Mouse (Mus musculus): ENCODE results near the gene Traf3ip1.
A peak's percentile ranks its signal among the peaks of the same experiment; 100 is the strongest.
"Not testable (repeated sequence)": the region's sequence is repeated elsewhere in the genome, so short reads cannot be mapped to it uniquely, and the experiment has no call there.

The Traf3ip1 gene

DNA sequence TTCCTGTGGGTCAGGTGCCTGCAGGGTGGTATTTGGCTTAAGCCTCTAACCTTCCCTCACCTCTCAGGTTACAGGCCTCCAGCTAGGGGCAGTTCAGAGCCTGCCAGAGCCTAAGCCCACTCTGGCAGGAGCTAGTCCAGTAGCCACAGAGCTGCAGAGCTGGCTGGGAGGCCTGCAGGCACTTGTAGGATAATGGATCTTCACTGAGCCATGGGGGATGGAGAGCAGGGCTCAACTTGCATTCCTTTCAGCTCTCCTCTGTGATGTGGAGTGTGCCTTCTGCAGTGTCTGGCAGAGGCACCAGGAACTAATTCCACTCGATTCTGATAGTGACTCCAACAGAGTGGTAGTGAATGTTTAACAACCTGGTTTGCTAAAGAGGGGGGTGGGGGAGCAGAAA is 29.2 kb upstream of the Traf3ip1 start:
- no peak for DNase-seq (ENCODE audit: low read depth)

DNA sequence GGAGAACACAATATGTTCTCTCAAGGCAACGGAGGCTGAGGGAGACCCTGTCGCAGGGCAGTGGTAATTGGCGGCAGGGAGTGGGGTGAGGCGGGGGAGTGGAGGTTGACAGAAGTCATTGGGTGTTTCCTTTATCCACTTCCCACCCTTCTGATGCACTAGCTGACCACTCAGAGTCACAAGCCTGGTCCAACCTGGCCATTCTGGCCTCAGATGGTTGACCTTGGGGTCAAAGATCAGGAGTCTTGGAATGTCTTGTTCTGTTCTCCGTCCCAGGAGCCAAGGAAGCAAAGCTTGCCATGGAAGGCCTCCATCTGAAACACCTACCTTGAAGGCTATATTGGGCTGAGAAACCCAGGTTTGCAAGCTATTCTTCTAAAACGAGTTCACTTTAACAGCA is 28.3 kb upstream of the Traf3ip1 start:
- DNase-seq (ENCODE audit: low read depth): no peak

- no peak for DNase-seq (ENCODE audit: low read depth)
These were observed 24.5 kb upstream of the Traf3ip1 start for GRCm38 (mm10) chr1:91469888-91470419.

DNA sequence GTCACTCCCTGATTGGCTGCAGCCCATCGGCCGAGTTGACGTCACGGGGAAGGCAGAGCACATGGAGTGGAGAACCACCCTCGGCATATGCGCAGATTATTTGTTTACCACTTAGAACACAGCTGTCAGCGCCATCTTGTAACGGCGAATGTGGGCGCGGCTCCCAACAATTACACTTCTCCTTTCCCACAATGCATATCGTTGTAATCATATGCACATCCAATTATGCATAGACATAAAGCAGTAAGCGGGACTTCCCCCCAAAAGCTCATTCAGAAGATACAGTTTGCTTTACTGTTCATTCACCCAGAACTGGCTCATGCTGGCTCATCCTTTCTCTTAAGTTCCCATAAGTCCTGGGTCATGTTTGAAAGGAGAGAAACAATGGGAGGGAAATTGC is 16.3 kb upstream of the Traf3ip1 start:
- not testable (repeated sequence) for DNase-seq (ENCODE audit: low read depth)

- no peak for DNase-seq (ENCODE audit: low read depth)
These were observed 15.5 kb upstream of the Traf3ip1 start for GRCm38 (mm10) chr1:91478958-91479357.

GRCm38 (mm10) chr1:91482616-91483211 is 11.7 kb upstream of the Traf3ip1 start:
- no peak for DNase-seq (ENCODE audit: low read depth)

DNA sequence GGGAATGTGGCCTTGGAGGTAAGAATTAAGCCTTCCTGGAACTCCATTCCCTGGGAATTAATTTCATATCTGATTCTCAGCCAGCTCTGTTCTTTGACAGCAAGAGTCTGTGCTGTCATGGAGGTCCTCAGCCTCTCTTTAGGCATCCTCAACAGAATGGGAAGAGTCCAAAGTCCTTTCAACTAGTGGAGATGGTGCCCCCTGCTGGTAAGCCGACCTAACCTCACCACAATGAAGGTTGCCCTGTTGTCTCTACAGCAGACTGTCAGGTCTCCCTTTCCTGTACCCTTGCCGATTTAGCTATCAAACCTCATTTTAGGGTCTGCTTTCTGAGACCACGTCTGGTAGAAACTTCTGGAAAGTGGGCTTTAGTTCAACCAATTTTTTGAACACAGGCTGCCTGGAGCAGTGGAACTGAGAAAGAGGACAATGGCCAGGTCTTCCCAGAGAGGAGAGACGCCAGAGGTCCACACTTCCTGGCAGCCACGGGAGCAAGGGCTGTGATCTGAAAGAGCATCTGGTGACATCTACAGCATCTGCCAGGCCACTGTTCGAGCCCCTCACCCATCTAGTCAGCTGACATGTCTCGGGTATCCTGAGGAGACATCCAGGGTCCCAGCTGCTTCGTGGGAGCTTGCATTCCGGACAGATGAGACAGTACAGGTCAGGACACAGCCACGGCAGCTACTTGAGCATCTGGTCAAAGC is 11.0 kb upstream of the Traf3ip1 start:
- DNase-seq (ENCODE audit: low read depth): peak; percentile 81

GRCm38 (mm10) chr1:91484011-91484346 is 10.5 kb upstream of the Traf3ip1 start:
- DNase-seq (ENCODE audit: low read depth): no peak

GRCm38 (mm10) chr1:91485422-91485821 is 9.0 kb upstream of the Traf3ip1 start:
- DNase-seq (ENCODE audit: low read depth): no peak

GRCm38 (mm10) chr1:91486165-91486564 is 8.3 kb upstream of the Traf3ip1 start:
- no peak for DNase-seq (ENCODE audit: low read depth)

DNA sequence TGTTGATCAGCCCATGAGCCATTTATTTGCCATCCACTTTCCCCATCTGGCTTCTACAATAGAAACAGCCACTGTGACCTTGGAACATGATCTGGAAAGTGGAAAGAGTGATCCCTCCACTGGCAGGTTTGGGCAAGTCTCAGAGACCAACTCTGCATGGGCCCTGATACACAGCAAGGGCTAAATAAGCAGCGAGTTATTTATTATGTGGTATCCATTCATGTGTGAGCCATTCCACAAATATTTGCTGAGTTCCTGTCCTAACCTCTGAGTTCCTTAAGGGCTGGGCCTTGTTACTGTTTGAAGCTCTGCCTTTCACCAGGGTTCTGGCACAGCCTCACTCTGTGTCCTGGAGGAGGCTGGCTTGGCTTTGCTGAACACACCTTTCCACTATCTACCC is 4.1 kb upstream of the Traf3ip1 start:
- no peak for DNase-seq (ENCODE audit: low read depth)

GRCm38 (mm10) chr1:91492740-91493139 is 1.7 kb upstream of the Traf3ip1 start:
- peak; percentile 59 for DNase-seq (ENCODE audit: low read depth)

DNA sequence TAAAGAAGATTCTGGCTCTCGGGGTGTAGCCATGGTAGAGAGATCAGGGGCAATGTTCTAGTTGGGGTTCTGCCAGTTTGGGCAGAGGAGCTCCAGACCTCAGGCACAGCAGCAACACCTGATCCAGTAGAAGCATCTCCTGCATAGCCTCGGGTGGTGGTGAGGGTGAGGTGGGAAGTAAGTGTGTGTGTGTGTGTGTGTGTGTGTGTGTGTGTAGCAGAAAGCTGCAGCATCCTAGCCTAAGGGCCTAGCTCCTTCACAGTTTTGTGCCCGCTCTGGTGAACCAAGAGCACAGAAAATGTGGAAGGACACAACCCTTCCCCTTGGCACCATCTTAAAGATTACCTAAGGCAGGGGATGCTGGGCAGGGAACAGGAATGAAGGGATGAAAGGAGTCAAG is 509 bp upstream of the Traf3ip1 start:
- no peak for DNase-seq (ENCODE audit: low read depth)

- DNase-seq (ENCODE audit: low read depth): no peak
These were observed 874 bp downstream of the Traf3ip1 start for GRCm38 (mm10) chr1:91495321-91495720.

DNA sequence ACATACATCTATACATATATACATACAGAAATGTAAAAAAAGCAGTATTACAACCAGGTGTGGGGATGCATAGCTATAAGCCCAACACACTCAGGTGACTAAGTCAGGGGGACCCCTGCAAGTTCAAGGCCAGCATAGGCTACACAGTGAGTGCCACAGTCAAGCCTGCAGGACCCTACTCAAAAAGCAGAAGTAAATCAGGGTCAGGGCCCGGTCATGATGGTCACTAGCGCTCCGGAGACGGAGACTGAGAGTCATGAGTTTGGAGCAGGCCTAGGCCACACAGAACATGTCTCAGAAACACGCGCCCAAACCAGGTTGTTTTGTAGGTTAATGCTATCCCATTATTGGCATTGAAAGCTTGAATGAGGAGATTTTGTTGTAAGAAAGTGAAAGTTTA is 4.1 kb downstream of the Traf3ip1 start:
- DNase-seq (ENCODE audit: low read depth): no peak

DNA sequence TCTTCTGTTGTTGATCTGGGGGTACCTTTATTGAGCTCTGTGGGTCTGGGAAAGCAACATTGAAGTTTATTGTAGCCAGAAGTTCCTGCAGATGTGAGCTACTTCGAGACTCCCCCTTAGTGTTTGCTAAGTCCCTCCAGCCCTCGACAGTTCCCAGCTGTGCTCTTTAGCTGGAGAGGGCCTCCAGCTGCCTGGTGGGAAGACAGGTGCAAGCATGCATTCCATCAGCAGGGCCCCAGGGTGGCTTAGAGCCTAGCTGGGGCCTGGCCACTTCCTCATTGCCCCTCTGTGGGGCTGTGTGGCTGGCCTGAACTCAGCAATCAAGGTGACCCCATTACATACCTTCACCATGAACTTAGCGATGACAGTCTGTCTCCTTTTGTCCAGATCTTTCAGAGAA is 10.2 kb downstream of the Traf3ip1 start:
- no peak for DNase-seq (ENCODE audit: low read depth)

- no peak for DNase-seq (ENCODE audit: low read depth)
These were observed 20.5 kb downstream of the Traf3ip1 start for GRCm38 (mm10) chr1:91514916-91515315.

GRCm38 (mm10) chr1:91515642-91516041 is 21.2 kb downstream of the Traf3ip1 start:
- no peak for DNase-seq (ENCODE audit: low read depth)

- DNase-seq (ENCODE audit: low read depth): peak; percentile 69
These were observed 29.3 kb downstream of the Traf3ip1 start for GRCm38 (mm10) chr1:91523759-91524158.

GRCm38 (mm10) chr1:91525838-91526237 is 31.4 kb downstream of the Traf3ip1 start:
- DNase-seq (ENCODE audit: low read depth): no peak

- no peak for DNase-seq (ENCODE audit: low read depth)
These were observed 35.7 kb downstream of the Traf3ip1 start for GRCm38 (mm10) chr1:91530166-91530565.

GRCm38 (mm10) chr1:91532243-91532642 is 37.8 kb downstream of the Traf3ip1 start:
- no peak for DNase-seq (ENCODE audit: low read depth)

- no peak for DNase-seq (ENCODE audit: low read depth)
These were observed 38.4 kb downstream of the Traf3ip1 start for GRCm38 (mm10) chr1:91532892-91533291.

DNA sequence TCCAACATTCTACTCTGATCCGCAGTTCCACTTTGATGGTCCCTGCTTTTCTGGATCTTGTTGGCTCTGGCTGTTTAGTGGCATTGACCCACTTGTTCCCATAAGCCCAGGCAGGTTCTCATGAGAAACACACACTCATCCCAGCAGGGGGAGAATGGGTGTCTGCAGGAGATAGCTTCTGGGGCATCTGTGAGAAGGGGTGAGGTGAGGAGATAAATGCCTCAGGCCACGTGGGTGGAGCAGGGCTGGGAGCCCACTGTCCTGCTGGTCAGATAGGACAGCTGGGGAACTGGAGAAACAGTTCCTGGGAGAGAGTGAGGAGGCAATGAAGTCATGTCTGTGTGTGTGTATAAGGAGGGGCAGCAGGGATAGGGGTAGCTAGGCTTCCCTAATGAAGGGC is 39.0 kb downstream of the Traf3ip1 start:
- DNase-seq (ENCODE audit: low read depth): no peak
